Mouse (Mus musculus): ENCODE results near the gene Stk39. TPM values are rescaled to one million over a fixed set of nuclear protein-coding genes. Genes with fewer than 3 reads are reported as not detected.

Gene Stk39
- polyA plus RNA-seq, 1 experiment from 2014 or later: 29.0 TPM

DNA sequence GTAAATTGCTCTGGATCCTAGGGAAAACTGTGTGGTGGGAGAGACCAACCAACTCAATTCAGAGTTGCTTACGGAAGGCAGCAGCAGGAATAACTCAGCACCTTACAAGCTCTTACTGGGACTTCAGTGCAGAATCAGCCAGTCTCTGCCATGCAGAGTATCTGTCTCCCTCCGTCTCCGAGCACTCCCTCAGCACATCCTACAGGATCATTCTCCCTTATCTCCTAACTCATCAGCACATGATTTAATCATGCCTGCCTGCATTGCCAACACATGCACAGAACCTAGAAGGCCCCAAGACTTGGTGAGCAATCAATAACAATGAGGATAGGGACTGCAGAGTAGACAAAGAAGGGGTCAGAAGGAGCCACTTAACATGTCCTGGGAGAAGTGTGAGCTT, 2.6 kb downstream of the Stk39 start:
- Histone ChIP-seq H3K4me1 (replicated peaks; ENCODE audit: insufficient read depth, low read length) (peaks cover 10% of the 10 kb centered on the region; the same call in 1 of the 2 replicates), H3K27me3 (ENCODE audit: insufficient read depth, low read length) (no peaks in the 10 kb centered on the region), H3K4me2 (ENCODE audit: low read length) (0 out of 2 replicates have a peak overlapping the region, but pooled peaks have one; percentile 9), H3K27ac (no peak overlapping the region), H3K36me3 (ENCODE audit: insufficient read depth, low read length) (no peaks in the 10 kb centered on the region), H3K4me3 (replicated peaks; ENCODE audit: low read depth, low read length) (no peak overlapping the region), H3K9me3 (replicated peaks; ENCODE audit: low read length) (no peaks in the 10 kb centered on the region), H3K9ac (ENCODE audit: low read depth, low read length) (no peak overlapping the region)
- TF ChIP-seq CTCF (IDR thresholded peaks at IDR 0.05; ENCODE audit: low read depth): no peak
- no peak for DNase-seq (ENCODE audit: low spot score)
- no peak for ATAC-seq (replicated peaks; ENCODE audit: low FRiP score, low read depth)
- WGBS: 80% methylated on average over 3 of the region's 3 CpGs

DNA sequence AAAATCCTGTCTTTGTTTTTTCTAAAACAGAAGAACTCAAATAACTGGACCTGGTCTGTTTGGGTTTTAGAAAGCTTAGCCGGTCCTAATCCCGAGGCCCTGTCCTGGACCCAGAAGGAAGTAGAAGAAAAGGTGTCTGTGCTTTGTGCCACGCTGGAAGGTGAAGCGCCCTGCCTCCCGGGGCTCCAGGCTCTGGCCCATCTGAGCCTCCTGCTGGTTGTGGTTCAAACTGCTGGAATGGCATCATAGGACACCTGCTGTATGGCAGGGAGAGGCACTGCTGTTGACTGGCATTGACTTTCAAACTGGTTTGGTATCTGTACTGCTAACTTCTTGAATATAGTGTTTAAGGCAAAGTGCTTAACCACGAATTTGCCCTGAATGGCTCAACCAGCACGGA, 3.4 kb downstream of the Stk39 start:
- H3K9ac ChIP-seq (ENCODE audit: low read depth, low read length): no peak overlapping the region
- H3K27ac ChIP-seq: no peak overlapping the region
- DNase-seq (ENCODE audit: low spot score) (peak; percentile 63), ATAC-seq (replicated peaks; ENCODE audit: low FRiP score, low read depth) (no peak)
- no peak overlapping the region for H3K4me2 ChIP-seq (ENCODE audit: low read length)
- WGBS: 60% methylated on average over 7 of the region's 7 CpGs
- H3K4me1 ChIP-seq (replicated peaks; ENCODE audit: insufficient read depth, low read length): peaks cover 11% of the 10 kb centered on the region
- TF ChIP-seq CTCF (IDR thresholded peaks at IDR 0.05; ENCODE audit: low read depth): peak; percentile 74
- H3K9me3 ChIP-seq (replicated peaks; ENCODE audit: low read length): no peaks in the 10 kb centered on the region
- H3K36me3 ChIP-seq (ENCODE audit: insufficient read depth, low read length): no peaks in the 10 kb centered on the region
- no peaks in the 10 kb centered on the region for H3K27me3 ChIP-seq (ENCODE audit: insufficient read depth, low read length)
- no peak overlapping the region for H3K4me3 ChIP-seq (replicated peaks; ENCODE audit: low read depth, low read length)

DNA sequence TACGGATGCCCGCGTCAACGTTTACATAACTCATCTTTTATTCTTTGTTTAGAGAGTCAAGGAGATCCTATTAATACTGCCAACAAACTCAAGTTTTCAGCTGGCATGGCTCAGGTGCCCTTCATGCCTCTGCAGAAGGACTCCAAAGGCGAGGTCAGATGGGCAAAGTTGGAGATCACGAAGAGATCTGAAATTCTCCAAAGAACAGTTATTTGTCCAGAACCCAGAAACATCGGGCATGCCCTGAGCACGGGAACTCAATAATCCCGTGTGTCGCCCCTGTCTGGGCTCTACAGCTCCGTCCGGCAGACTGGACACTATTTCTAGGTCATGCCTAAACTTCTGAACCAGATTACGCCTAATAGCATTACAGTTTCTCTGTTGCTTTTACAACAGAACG, 3.8 kb downstream of the Stk39 start:
- DNase-seq (ENCODE audit: low spot score) (no peak), ATAC-seq (replicated peaks; ENCODE audit: low FRiP score, low read depth) (no peak)
- Histone ChIP-seq H3K36me3 (ENCODE audit: insufficient read depth, low read length) (no peaks in the 10 kb centered on the region), H3K4me3 (replicated peaks; ENCODE audit: low read depth, low read length) (no peak overlapping the region), H3K9ac (ENCODE audit: low read depth, low read length) (no peak overlapping the region), H3K27ac (no peak overlapping the region), H3K9me3 (replicated peaks; ENCODE audit: low read length) (no peaks in the 10 kb centered on the region), H3K4me1 (replicated peaks; ENCODE audit: insufficient read depth, low read length) (peaks cover 13% of the 10 kb centered on the region), H3K27me3 (ENCODE audit: insufficient read depth, low read length) (no peaks in the 10 kb centered on the region), H3K4me2 (ENCODE audit: low read length) (no peak overlapping the region)
- TF ChIP-seq CTCF (IDR thresholded peaks at IDR 0.05; ENCODE audit: low read depth): no peak
- WGBS: 88% methylated on average over 14 of the region's 14 CpGs

DNA sequence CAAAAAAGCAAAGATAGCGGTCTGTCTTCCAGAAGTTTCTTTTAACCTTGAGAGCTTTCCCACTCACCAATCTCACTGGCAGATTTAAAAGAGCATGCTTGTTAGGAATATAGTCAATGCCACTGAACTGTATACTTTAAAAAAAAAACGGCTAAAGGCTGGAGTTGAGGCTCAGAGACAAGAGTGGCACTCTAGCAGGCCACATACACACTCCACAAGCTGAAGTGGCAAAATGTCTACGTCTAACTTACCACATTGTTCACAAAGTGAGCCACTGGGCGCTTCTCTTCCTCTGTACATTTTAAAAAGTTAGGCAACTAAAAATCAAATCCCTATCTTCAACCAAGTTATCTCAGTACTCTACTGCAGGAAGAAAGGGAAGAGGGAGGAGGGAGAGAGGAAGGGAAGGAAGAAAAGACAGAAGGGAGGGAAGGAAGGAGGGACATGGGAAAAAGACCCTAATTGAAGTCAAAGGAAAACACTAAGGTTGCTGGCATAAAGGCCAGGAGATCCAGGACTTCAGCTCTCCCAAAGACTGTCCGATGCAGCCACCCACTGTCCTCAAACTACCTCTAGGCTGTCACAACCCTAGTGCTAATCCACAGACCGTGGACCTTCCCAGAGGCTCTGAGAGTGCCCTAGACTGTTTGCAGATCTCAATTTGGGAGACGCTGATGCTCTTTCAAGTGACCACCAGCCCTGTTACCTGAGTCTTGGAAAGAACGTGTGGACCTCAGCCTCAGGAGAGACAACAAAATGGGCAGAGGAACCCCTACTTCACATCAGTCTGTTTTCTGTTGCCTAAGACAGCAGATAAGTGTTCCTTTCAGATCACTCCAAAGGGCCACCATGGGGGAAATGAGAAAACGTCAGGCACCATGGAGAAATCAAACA, 4.7 kb downstream of the Stk39 start:
- ATAC-seq (replicated peaks; ENCODE audit: low FRiP score, low read depth) (no peak), DNase-seq (ENCODE audit: low spot score) (no peak)
- peaks cover 13% of the 10 kb centered on the region for H3K4me1 ChIP-seq (replicated peaks; ENCODE audit: insufficient read depth, low read length)
- H3K27ac ChIP-seq: no peak overlapping the region
- no peak overlapping the region for H3K4me2 ChIP-seq (ENCODE audit: low read length)
- no peaks in the 10 kb centered on the region for H3K9me3 ChIP-seq (replicated peaks; ENCODE audit: low read length)
- H3K27me3 ChIP-seq (ENCODE audit: insufficient read depth, low read length): no peaks in the 10 kb centered on the region
- H3K4me3 ChIP-seq (replicated peaks; ENCODE audit: low read depth, low read length): no peak overlapping the region
- TF ChIP-seq CTCF (IDR thresholded peaks at IDR 0.05; ENCODE audit: low read depth): no peak
- H3K9ac ChIP-seq (ENCODE audit: low read depth, low read length): no peak overlapping the region
- no peaks in the 10 kb centered on the region for H3K36me3 ChIP-seq (ENCODE audit: insufficient read depth, low read length)
- 78% methylated on average over 9 of the region's 9 CpGs for WGBS

DNA sequence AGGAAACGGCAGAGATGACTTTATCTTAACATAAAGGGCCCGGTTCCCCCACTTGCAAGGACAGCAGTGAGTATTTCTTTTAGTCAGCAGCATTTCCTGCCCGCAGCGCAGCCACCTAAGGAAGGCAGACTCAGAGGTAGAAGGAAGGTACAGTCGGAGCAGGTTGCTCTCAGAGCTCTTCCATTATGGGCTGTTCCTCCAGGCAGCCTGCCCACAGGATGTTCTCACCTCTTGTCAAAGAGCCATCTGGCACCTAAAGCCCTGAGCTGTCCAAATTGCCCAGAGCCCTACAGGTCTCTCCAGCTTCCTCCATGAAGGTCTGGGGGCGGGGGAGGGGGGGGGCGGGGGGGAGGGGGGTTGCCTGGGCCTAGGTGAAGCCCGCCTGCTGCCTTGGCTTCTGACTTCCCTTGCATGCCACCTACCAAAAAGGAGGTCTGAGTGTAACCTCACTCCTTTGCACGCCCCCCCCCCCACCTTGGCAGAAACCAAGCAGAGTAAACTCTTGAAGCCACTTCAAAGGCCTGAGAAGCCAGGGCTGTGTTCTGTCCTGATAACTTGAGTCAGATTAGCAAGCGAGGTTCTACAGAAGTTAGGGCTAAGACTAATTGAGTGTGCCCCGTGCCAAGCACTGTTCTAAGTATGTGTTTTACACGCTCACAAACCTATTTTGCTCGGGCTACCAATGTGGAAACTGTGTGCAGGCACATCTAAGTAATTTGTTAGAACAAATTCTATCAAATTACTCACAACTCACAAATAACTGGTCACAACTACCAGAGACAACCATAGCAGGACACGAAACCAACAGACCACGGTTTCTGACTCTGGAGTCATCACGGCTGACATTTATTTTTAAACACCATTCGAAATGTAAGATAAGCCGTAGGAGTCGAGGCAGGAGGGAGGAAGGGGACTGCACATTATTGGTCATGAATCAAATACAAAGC, 5.7 kb downstream of the Stk39 start:
- TF ChIP-seq CTCF (IDR thresholded peaks at IDR 0.05; ENCODE audit: low read depth): no peak
- H3K4me2 ChIP-seq (ENCODE audit: low read length): no peak overlapping the region
- 0 out of 2 replicates have a peak, but pooled peaks have one; percentile 12 for ATAC-seq (replicated peaks; ENCODE audit: low FRiP score, low read depth)

More for the DNA sequence above, 5.7 kb downstream of the Stk39 start:
- Histone ChIP-seq H3K27me3 (ENCODE audit: insufficient read depth, low read length) (no peaks in the 10 kb centered on the region), H3K9me3 (replicated peaks; ENCODE audit: low read length) (no peaks in the 10 kb centered on the region), H3K4me1 (replicated peaks; ENCODE audit: insufficient read depth, low read length) (peaks cover 13% of the 10 kb centered on the region), H3K36me3 (ENCODE audit: insufficient read depth, low read length) (no peaks in the 10 kb centered on the region), H3K27ac (no peak overlapping the region), H3K4me3 (replicated peaks; ENCODE audit: low read depth, low read length) (no peak overlapping the region), H3K9ac (ENCODE audit: low read depth, low read length) (no peak overlapping the region)
- whole genome bisulfite sequencing: 52% methylated on average over 17 of the region's 19 CpGs
- no peak for DNase-seq (ENCODE audit: low spot score)

Data from kidney, postnatal 0 days (tissue).